Mouse (Mus musculus) natural killer cell, adult 2 months (primary cell): ENCODE measurements around the gene Slc16a14.

Experiments used
- DNase-seq, 2 experiments: peaks; one replicate each; pipeline ENCODE4 v3.0.0; 2022; ENCODE audit warnings: low spot score in 2 of 2

Slc16a14 gene

DNA sequence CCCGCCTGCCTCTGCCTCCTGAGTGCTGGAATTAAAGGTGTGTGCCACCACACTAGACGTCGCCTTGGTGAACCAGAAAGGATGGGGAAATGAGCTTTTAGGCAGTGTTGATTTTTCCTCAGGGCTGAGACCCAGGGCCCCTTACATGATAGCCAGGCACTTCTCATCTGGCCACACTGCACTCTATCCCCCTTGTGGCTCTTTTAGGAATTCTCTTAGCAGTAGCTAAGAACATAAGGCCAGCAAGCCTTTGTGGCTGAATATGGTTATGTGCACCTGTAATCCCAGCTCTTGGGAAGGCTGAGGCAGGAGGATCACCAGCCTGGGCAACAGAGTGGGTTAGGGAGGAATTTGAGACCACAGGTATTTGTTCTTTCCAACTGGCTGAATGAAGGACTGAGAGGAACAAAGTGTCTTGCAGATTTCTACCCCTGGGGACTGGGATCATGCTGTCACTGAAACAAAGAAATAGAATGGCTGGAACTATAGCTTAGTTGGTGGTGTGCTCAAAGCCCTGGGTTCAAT, 68.2 kb downstream of the Slc16a14 start:
- DNase-seq, result no peak

DNA sequence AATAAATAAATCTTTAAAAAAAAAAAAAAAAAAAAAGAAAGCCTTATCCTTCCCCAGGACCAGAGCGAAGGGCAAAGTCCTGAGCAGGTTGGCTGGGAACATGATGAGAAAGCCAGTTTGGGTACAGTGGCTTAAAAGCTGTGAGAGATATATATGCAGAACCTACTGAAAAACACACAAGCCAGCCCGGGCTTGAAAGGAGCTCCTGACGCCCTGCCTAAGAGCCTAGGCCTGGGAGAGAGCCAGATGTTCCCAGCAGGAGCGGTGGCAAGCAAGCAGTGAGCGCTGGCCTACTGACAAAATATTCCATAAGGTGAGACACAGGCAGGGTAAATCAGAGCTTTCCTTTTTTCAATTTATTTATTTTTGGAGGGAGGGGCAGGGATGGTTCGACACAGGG, 68.7 kb downstream of the Slc16a14 start:
- DNase-seq, result no peak

DNA sequence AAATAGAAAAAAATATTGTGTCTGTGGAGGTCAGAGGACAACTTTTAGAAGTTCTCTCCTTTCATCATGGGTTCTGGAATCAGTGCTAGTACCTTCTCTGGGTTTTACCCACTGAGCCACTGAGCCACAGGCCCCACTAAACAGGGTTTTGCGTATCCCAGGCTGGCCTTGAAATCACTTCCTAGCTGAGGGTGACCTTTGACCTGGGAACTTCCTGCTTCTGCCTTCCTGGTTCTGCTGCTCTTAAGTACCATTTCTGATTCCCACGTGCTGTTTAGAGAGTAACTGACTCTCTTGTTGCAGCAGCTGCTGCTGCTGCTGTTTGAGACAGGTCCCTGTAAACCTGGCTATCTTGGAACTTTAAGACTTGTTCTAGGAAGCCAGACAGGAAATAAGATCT, 70.3 kb downstream of the Slc16a14 start:
- DNase-seq, result no peak

DNA sequence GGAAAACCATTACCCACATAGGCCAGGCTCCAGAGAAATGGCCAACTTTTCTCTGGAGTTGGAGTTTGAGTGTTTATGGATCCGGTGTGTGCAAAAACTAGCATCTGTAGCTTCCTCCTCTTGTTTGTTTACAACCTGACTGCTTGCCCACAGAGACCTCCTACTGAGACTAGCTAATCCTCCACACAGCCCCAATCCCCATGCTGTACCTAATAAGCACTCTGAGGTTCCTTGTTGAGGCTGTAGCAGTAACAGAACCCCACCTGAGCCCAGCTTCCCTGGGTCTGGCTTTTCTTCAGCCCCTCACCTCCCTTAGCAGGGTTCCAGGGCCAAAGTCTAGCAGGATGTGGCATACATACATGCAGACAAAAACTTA, 73.7 kb downstream of the Slc16a14 start:
- no peak for DNase-seq

DNA sequence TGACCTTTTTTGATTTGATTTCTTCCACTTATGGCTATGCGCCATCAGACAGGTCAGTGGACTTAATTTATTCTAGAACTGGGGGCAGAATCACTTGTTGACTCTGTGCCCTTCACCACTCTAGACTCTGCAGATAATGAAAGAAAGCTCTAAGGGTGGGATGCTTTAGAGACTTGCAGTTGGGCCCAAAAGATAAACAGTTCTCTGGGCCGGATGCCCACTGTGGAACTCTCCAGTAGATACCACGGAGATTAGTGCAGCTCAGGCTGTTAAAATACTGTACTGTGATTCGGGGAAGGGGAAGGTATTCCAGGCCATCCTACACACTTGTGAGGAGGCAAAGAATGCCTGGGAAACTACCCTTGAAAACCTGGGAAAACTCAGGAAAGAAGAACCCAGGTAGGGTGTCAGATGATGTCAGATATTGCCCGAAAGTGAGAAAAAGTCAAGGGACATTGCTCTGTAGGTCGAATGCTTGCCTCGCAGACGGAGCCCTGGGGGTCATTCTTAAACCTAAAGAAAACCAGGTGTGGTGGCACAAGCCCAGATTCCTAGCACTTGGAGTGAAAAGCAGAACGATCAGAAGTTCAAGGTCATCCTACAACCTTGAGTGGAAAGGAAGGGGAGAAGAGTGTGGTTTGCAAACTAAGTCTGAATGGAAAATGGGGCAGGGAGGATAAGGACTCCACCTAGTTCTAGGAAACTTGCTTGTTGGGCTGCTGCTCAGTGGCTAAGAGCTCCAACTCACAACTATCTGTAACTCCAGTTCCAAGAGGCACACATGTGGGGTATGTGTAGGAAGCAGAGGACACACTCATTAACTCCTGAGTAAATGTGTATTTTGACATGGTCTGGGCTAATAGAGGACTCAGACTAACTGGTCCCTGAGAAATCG, 74.3 kb downstream of the Slc16a14 start:
- no peak for DNase-seq

DNA sequence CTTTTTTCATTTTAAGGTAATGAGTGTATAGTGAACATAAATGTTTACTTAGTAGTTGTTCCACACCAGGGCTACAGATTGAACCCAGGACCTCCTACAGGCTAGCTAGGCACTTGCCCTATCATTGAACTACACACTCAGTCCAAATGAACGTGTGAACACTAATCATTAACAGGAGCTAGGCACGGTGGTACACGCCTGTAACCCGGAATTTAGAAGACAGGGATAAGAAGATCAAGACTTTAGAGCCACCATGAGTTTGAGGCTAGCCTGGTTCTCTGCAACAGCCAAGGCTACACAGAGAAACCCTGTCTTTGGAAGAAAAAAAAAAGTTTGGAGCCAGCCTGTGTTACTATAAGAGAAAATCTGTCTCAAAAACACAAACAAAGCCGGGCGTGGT, 75.3 kb downstream of the Slc16a14 start:
- DNase-seq, result no peak
